Mouse (Mus musculus): ENCODE data around the gene Med25.

The Med25 gene

DNA sequence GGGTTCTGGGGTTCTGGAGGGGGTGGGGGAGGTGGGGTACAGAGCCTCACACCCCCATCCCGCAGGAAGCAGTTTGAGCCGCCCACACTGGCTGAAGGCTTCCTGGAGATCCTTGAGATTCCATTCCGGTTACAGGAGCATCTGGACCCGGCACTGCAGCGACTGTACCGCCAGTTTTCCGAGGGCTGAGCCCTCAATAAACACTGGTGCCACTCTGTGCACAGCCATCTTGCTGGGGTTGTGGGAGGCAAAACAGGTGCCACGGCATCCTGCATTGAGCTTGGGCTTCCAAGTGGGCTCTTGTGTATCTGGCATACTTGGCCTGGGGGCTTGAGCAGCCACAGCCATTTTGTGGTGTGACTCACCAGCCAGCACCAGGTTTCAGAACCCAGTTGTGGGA is 30.1 kb downstream of the Med25 start:
- no peak for DNase-seq

DNA sequence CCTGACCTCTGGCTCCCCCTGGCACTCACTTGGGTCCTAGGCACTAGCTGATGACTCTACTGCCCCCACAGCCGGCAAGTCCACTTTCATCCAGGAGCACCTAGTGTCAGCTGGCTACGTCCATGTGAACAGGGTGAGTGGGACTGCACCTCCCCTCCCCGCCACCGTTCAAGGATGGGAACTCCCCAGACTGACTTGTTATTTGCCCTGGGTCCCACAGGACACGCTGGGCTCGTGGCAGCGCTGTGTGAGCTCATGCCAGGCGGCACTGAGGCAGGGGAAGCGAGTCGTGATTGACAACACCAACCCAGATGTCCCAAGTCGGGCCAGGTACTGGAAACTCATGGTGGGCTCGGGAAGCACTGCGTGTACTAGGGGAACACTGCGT is 31.1 kb downstream of the Med25 start:
- no peak for DNase-seq

- DNase-seq, result peak; percentile 68 to 72
Observed at GRCm38 (mm10) chr7:44860576-44861428, 31.7 kb downstream of the Med25 start.

GRCm38 (mm10) chr7:44859896-44860295 is 32.6 kb downstream of the Med25 start:
- DNase-seq, result no peak

- no peak for DNase-seq
Observed at GRCm38 (mm10) chr7:44857905-44858304, 34.6 kb downstream of the Med25 start.

DNA sequence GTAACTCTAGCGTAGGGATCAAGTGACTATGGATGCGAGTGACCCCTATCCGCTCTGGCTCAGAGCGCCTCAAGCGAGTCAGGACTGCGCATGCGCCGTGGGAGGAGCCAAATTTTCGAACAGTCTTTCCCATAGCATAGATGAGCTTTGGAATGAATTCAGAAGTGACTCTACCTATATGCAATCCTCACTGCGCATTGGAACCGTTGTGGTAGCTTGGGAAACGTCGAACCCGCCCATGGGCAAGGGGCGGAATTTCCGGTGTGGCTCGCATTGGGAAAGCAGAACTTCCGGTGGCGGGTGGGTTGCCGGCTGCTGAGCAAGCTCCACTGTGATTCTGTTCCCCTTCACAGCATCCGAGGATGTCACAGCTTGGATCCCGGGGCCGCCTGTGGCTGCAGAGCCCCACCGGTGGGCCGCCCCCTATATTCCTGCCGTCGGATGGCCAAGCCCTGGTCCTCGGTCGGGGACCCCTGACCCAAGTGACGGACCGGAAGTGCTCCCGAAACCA is 35.4 kb downstream of the Med25 start, which contains the start of gene Pnkp:
Pnkp (plus strand) TSS at position 98 of the 511 bp plus-strand sequence.
- peak; percentile 82 to 86 for DNase-seq

DNA sequence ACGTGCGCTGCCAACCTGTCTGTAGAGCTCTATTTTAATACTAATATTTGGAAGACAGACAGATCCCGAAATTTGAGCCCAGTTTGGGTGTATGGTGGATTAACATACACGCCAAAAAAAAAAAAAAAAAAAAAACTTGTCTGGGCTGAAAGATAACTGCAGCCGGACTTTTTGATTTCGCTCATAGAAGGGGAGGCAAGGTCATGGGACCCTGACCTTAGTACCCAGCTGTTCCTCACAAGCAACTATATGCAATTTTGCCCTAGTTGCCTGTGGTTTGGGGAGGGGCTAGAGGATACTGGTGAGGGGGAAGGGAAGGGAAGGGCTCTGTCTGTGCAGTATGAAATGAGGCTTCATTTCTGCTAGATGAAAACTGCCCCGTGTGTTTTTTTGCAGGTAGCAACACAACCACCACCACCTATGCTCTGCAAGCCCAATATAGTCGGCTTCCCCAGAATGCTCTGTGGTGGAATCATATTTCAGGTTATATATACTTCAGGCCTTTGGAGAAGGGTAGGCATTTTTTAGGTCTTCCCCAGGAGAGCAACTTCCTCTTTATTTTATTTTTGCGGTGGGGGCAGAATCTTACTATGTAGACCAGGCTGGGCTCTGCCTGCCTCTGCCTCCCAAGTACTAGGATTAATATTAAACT is 36.1 kb downstream of the Med25 start:
- no peak for DNase-seq

GRCm38 (mm10) chr7:44855036-44855435 is 37.5 kb downstream of the Med25 start:
- no peak for DNase-seq

- peak; percentile 80 to 81 for DNase-seq
Observed at GRCm38 (mm10) chr7:44854356-44855031, 38.0 kb downstream of the Med25 start.

DNA sequence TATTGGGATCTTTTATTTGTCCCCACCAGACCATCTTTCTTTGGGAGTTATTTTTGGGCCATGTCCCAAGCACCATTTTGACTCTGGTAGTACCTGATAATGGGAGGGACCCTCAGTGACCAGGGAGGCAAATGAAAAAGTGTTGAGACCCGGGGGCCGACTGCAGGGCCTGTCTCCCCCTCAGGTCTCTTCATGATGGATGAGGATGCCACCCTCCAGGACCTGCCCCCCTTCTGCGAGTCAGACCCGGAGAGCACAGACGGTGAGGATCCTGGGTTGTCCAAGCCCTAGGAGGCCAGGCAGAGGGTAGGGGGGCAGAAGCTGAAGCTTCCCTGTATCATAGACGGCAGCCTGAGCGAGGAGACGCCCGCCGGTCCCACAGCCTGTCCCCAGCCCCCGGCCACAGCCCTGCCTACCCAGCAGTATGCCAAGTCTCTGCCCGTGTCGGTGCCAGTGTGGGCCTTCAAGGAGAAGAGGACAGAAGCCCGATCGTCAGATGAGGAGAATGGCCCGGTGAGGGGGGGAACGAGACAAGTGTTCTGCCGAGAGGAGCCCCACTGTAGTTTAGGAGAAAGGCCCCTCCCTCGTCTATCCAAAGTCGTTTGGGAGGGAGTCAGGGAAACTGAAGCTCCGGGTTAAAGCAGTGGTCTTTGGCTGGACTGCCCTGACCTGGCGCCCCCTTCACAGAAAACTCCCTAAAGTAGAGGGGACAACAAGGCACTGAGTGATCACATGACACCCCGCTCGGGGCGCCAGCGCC is 38.7 kb downstream of the Med25 start:
- no peak for DNase-seq

- DNase-seq, result no peak
Observed at GRCm38 (mm10) chr7:44853065-44853464, 39.4 kb downstream of the Med25 start.

DNA sequence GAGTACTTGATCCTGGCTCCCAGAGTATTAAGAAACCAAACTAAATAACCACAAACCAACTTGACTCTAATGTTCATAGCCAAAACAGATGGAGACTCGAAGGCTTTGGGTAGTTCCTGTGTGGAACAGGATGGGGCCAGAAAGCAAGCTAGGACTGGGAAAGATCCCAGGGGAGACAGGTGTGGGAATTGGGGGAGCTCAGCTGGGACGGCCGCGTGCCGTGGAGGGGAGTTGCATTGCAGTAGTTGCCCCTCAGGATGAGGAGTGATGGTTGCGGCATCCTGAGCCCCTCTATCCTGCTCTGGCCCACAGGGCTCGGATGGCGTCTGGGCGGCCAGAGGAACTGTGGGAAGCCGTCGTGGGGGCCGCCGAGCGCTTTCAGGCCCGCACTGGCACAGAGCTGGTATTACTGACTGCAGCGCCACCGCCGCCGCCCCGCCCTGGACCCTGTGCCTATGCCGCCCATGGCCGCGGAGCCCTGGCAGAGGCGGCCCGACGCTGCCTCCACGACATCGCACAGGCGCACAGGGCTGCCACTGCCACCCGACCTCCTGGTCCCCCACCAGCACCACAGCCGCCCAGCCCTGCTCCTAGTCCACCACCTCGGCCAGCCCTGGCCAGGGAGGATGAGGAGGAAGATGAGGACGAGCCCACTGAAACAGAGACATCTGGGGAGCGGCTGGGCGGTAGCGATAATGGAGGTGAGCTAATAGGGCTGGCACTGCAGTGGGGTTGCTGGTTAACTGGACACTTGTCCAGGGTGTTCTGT is 40.1 kb downstream of the Med25 start:
- DNase-seq, result no peak

GRCm38 (mm10) chr7:44851625-44852234 is 40.8 kb downstream of the Med25 start:
- DNase-seq, result no peak

- DNase-seq, result no peak
Observed at GRCm38 (mm10) chr7:44850789-44851624, 41.5 kb downstream of the Med25 start.

DNA sequence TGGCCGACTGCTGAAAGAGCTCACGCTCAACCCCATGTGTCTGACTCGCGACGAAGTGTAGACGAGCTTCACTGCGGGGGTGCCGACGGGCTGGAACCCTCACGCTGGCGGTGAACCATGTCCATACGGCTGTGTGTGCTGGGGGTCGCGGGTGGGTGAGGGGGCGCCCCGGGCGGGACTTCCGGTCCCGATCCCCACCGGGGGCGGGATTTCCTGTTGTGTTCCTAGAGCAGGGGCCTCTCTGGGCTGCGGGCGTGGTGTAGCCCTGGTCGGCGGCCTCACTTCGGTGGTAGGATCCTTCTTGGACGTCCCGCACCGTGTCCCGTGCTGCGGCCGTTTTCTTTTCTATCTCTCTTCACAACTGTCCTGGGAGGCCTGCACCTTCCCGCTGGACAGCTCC is 42.4 kb downstream of the Med25 start:
- peak; percentile 69 to 76 for DNase-seq

- peak; percentile 87 for DNase-seq
Observed at GRCm38 (mm10) chr7:44849416-44850111, 42.9 kb downstream of the Med25 start.

GRCm38 (mm10) chr7:44848561-44849415 is 43.7 kb downstream of the Med25 start, which contains the start of the genes Akt1s1 and Tbc1d17:
TSS of gene Akt1s1 (plus strand) at chr7:44848991.
TSS of gene Tbc1d17 (minus strand) at chr7:44849079.
- DNase-seq, result peak; percentile 100

GRCm38 (mm10) chr7:44847772-44848171 is 44.7 kb downstream of the Med25 start:
- DNase-seq, result peak in 1 of 2 experiments; percentile 21
